Mouse (Mus musculus) lung, postnatal 0 days (tissue): Measurements from ENCODE around the gene Csdc2. TPM values are rescaled to one million over a fixed set of nuclear protein-coding genes. Genes with fewer than 3 reads are reported as not detected.
A peak's percentile ranks its signal among the peaks of the same experiment; 100 is the strongest.

ENCODE experiments used
- ATAC-seq: fragments of 200-750 bp; cut with Nextera tagmentation; 2 replicates; pipeline ENCODE4 v1.8.0; 2017; ENCODE audit warnings: moderate library complexity
- DNase-seq: peaks from one replicate; pipeline ENCODE4 v3.0.0-alpha.2; 2016; ENCODE audit warnings: low spot score
- H3K27ac ChIP-seq: fragments of 300-500 bp; sonication (generic); 2 replicates; pipeline ENCODE4 v1.5.1; 2014; ENCODE audit warnings: antibody characterized with exemption, mild to moderate bottlenecking, low read length, mixed read lengths
- H3K27me3 ChIP-seq: fragments of 300-500 bp; sonication (generic); replicated peaks from 2 replicates; pipeline ENCODE4 v1.6.1; 2014; ENCODE audit warnings: low read length, mixed read lengths; ENCODE audit not compliant: insufficient read depth
- H3K36me3 ChIP-seq: fragments of 300-500 bp; sonication (generic); 2 replicates; pipeline ENCODE4 v1.6.1; 2014; ENCODE audit warnings: low read length, mixed read lengths; ENCODE audit not compliant: insufficient read depth
- H3K4me1 ChIP-seq: fragments of 300-500 bp; sonication (generic); 2 replicates; pipeline ENCODE4 v1.6.1; 2014; ENCODE audit warnings: antibody characterized with exemption, low read depth, low read length, mixed read lengths; ENCODE audit not compliant: insufficient read depth
- H3K4me2 ChIP-seq: fragments of 300-500 bp; sonication (generic); replicated peaks from 2 replicates; pipeline ENCODE4 v1.6.1; 2014; ENCODE audit warnings: low read depth, mild to moderate bottlenecking, low read length, moderate library complexity, mixed read lengths
- H3K4me3 ChIP-seq: fragments of 300-500 bp; sonication (generic); 2 replicates; pipeline ENCODE4 v1.5.1; 2014; ENCODE audit warnings: low read depth, low read length
- H3K9ac ChIP-seq: fragments of 300-500 bp; sonication (generic); replicated peaks from 2 replicates; pipeline ENCODE4 v1.6.1; 2014; ENCODE audit warnings: low read depth, mild to moderate bottlenecking
- H3K9me3 ChIP-seq: fragments of 300-500 bp; sonication (generic); 2 replicates; pipeline ENCODE4 v1.6.1; 2016; ENCODE audit warnings: low read length, mixed read lengths
- CTCF ChIP-seq: IDR thresholded peaks from 2 replicates; pipeline ENCODE4 v1.5.1; 2016; ENCODE audit warnings: antibody characterized with exemption, mild to moderate bottlenecking
- EP300 ChIP-seq: IDR thresholded peaks from 2 replicates; pipeline ENCODE4 v1.6.1; 2016; ENCODE audit warnings: antibody characterized with exemption, mild to moderate bottlenecking, control low read depth
- WGBS: fragments of 180-500 bp; shearing (Covaris S2); extraction: QIAGEN DNeasy Blood & Tissue Kit; methylation state at CpG from one replicate; pipeline ENCODE4 v1.1.7; 2014; 5-methylcytosine and 5-hydroxymethylcytosine counted together
- polyA plus RNA-seq: library from polyadenylated mRNA; unstranded; fragments of >200 nt; fragmentation: Nextera tagmentation; extraction: Ambion mirVana; gene quantifications from 2 replicates; pipeline ENCODE4 v1.2.1, GENCODE M21; 2015

Gene Csdc2
- polyA plus RNA-seq, 1 experiment from 2014 or later: 3.8 TPM

DNA sequence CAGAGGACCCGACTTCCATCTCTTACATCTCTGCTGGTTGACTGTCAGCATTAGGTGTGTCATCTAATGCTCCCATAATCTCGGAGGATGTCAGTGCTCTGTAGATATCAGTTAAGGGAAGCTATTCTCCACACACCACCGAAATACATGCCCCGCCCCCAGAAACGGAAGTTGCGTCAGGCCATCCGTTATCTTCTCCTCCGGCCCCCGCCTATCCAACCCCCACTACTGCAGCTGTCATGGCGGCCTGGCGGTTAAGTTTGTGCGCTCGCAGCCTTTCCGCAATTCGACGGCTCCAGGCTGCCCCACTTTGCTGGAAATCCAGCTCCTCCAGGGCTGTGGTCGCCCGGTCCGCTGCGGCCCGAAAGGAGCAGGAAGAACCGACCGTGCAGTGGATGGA lies 43.8 kb downstream of the Csdc2 start, which contains the start of gene 1700029P11Rik:
1700029P11Rik (plus strand) TSS at position 220 of the 400 bp plus-strand sequence.
- no peaks in the 10 kb centered on the region for H3K9me3 ChIP-seq

GRCm38 (mm10) chr15:81982173-81982572 lies 45.6 kb downstream of the Csdc2 start:
- Histone ChIP-seq H3K9me3 (no peaks in the 10 kb centered on the region), H3K27me3 (no peaks in the 10 kb centered on the region), H3K9ac (no peak overlapping the region), H3K4me1 (no peaks in the 10 kb centered on the region), H3K4me2 (no peak overlapping the region), H3K4me3 (no peak overlapping the region), H3K36me3 (no peaks in the 10 kb centered on the region), H3K27ac (no peak overlapping the region)
- WGBS: 38% methylated on average over 1 of the region's 1 CpGs
- ATAC-seq: no peak
- no peak for DNase-seq
- TF ChIP-seq EP300: no peak
- TF ChIP-seq CTCF: no peak

More for the DNA sequence above, 43.8 kb downstream of the Csdc2 start, which contains the start of gene 1700029P11Rik:
- Histone ChIP-seq H3K9ac (no peak within 1 kb of the TSS), H3K4me3 (no peak within 1 kb of the TSS), H3K27ac (no peak within 1 kb of the TSS), H3K4me1 (no peaks in the 10 kb centered on the region), H3K36me3 (no peaks in the 10 kb centered on the region), H3K4me2 (no peak within 1 kb of the TSS), H3K27me3 (no peaks in the 10 kb centered on the region)
- TF ChIP-seq CTCF: no peak
- TF ChIP-seq EP300: no peak
- no peak for ATAC-seq
- no peak for DNase-seq
- WGBS: 95% methylated on average over 23 of the region's 23 CpGs

GRCm38 (mm10) chr15:81985267-81986161 lies 49.0 kb downstream of the Csdc2 start:
- ATAC-seq: no peak
- TF ChIP-seq CTCF: no peak
- TF ChIP-seq EP300: no peak
- Histone ChIP-seq H3K4me3 (no peak overlapping the region), H3K9ac (no peak overlapping the region), H3K27me3 (no peaks in the 10 kb centered on the region), H3K4me1 (no peaks in the 10 kb centered on the region), H3K4me2 (no peak overlapping the region), H3K9me3 (no peaks in the 10 kb centered on the region), H3K36me3 (no peaks in the 10 kb centered on the region), H3K27ac (no peak overlapping the region)
- 65% methylated on average over 2 of the region's 2 CpGs for WGBS
- DNase-seq: no peak

GRCm38 (mm10) chr15:81987646-81988045 lies 51.1 kb downstream of the Csdc2 start, which contains the start of gene Xrcc6:
Xrcc6 (plus strand) TSS chr15:81987835.
- Histone ChIP-seq H3K4me1 (no peaks in the 10 kb centered on the region), H3K4me3 (no peak within 1 kb of the TSS), H3K9me3 (no peaks in the 10 kb centered on the region), H3K9ac (no peak within 1 kb of the TSS), H3K27ac (no peak within 1 kb of the TSS), H3K4me2 (no peak within 1 kb of the TSS), H3K36me3 (0 out of 2 replicates have a peak, but pooled peaks cover under 1% of the 10 kb centered on the region), H3K27me3 (no peaks in the 10 kb centered on the region)
- DNase-seq (no peak), ATAC-seq (no peak)
- TF ChIP-seq EP300: no peak
- TF ChIP-seq CTCF: no peak
- 78% methylated on average over 3 of the region's 3 CpGs for WGBS

DNA sequence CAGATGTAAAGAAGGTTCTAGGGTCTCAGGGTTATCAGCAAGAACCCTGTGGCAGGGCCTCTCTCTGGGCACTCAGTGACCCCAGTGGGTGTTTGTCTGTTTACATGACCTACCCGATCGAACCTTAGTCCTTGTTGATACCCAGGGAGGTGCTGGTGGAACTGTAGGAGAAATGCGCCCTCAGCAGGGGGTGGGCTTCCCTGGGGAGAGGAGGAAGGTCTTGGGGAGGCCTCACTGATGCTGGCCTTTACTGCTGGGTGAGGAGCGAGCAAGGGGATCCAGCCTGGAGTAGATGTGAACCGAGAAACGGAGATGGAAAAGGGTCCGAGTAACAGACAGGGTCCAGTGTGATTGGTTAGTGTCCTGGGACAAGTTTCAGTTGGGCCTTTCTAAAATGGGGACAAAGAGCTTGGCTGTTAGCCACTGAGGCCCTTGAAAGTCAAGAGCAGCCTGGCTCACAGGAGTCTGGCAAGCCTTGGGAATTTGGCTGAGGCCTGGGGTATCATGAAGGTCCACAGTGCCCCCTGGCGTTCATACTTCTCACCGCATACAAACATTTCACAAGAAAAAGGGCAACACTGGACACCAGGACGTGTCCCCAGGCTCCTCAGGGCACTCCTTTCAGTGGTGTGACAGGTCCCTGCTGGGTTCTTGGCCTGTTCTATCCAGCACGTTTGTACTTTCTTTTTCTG lies 53.0 kb downstream of the Csdc2 start:
- Histone ChIP-seq H3K36me3 (0 out of 2 replicates have a peak, but pooled peaks cover 11% of the 10 kb centered on the region), H3K4me1 (no peaks in the 10 kb centered on the region), H3K9ac (no peak overlapping the region), H3K4me3 (no peak overlapping the region), H3K9me3 (no peaks in the 10 kb centered on the region), H3K27me3 (no peaks in the 10 kb centered on the region), H3K4me2 (no peak overlapping the region), H3K27ac (no peak overlapping the region; the same call in 1 of the 2 replicates)
- DNase-seq: peak; percentile 96
- 21% methylated on average over 11 of the region's 11 CpGs for WGBS
- ATAC-seq: peak; percentile 93
- peak; percentile 87 for TF ChIP-seq CTCF
- no peak for TF ChIP-seq EP300

GRCm38 (mm10) chr15:81990549-81990948 lies 54.0 kb downstream of the Csdc2 start:
- Histone ChIP-seq H3K4me3 (no peak overlapping the region), H3K27me3 (no peaks in the 10 kb centered on the region), H3K36me3 (0 out of 2 replicates have a peak, but pooled peaks cover 11% of the 10 kb centered on the region), H3K27ac (no peak overlapping the region), H3K9ac (no peak overlapping the region), H3K9me3 (no peaks in the 10 kb centered on the region), H3K4me1 (no peaks in the 10 kb centered on the region), H3K4me2 (no peak overlapping the region)
- DNase-seq: no peak
- ATAC-seq: no peak
- TF ChIP-seq EP300 (no peak), CTCF (no peak)
- WGBS: 42% methylated on average over 7 of the region's 7 CpGs
